Mouse (Mus musculus): ENCODE data around the gene Jmjd1c.

DNA sequence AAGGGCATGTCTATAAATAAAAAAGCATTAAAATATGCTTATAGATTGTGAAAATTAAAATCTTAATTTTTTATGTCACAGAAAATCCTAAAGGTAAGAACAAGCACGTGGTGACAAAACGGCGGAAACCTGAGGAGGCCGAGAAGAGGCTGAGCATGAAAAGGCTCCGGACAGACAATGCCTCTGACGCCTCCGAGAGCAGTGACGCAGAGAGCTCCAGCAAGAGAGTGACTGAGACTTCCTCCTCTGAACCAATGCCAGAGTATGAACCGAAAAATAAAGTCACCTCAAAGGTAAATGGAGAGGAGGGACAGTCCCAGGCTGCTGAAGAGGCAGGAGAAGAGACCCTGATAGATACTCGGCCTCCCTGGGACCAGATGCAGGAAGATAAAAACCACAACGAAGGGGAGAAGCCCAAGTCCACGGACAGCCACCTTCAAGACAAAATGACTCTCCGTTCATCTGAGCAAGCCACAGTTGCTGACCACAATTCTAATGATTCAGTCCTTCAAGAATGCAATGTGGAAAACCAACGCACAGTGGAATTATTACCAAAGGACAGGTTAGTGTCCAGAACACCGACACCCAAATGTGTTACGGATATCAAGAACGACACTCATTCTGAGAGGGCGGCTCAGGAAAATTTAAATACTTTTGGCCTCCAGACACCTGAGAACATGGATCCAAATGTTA is 123.1 kb downstream of the Jmjd1c start:
- TF ChIP-seq CTCF (IDR thresholded peaks at IDR 0.05): no peak
- no peak for TF ChIP-seq POLR2A (IDR thresholded peaks at IDR 0.05; ENCODE audit: insufficient read depth, low read depth, low read length)
- no peak for TF ChIP-seq EP300 (IDR thresholded peaks at IDR 0.05; ENCODE audit: insufficient read depth, low read depth, low read length)

Data from heart, adult 2 months (tissue).